Mouse (Mus musculus) ES-E14 (cell line): ENCODE results near the gene Tbcc.

Experiments used
- CHD2 ChIP-seq: IDR thresholded peaks from 2 replicates; pipeline ENCODE4 v1.6.1; 2014; ENCODE audit warnings: mild to moderate bottlenecking, low read depth, low read length, inconsistent platforms
- HCFC1 ChIP-seq: IDR thresholded peaks from 2 replicates; pipeline ENCODE4 v1.6.1; 2012; ENCODE audit warnings: low read length, inconsistent platforms, borderline replicate concordance; ENCODE audit not compliant: insufficient read depth
- MAFK ChIP-seq: IDR thresholded peaks from 2 replicates; pipeline ENCODE4 v1.6.1; 2014; ENCODE audit warnings: mild to moderate bottlenecking, low read depth, low read length, inconsistent platforms; ENCODE audit not compliant: insufficient read depth
- ZC3H11A ChIP-seq: IDR thresholded peaks from 2 replicates; pipeline ENCODE4 v1.6.1; 2012; ENCODE audit warnings: low read depth, mild to moderate bottlenecking, inconsistent platforms, low read length, borderline replicate concordance
- ZNF384 ChIP-seq: IDR thresholded peaks from 2 replicates; pipeline ENCODE4 v1.6.1; 2012; ENCODE audit warnings: low read depth, low read length, inconsistent platforms

DNA sequence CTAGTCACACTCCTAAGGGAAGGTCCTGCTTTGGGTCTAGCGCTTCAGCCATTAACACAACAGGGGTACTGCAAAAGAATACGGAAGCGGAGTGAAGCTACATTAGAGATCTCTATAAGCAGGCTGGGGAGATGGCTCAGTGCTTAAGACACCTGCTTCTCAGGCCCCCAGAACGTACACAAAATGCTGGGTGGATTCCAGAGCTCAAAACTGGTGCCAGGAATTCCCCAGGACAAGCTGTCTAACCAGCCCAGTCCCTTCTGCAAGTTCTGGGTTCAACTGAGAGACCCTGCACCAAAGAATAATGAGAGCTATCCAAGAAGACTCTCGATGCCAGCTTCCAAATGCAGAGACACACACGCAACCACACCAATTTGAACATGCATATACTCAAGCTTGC, 8.8 kb upstream of the Tbcc start:
- TF ChIP-seq HCFC1, result no peak
- TF ChIP-seq CHD2, result no peak
- TF ChIP-seq MAFK, result no peak
- TF ChIP-seq ZC3H11A, result no peak
- no peak for TF ChIP-seq ZNF384
